Mouse (Mus musculus): Measurements from ENCODE around the gene Ms4a5. TPM values are rescaled to one million over a fixed set of nuclear protein-coding genes. Genes with fewer than 3 reads are reported as not detected.

Gene Ms4a5
- total RNA-seq, 2 experiments from 2014 or later: not detected

DNA sequence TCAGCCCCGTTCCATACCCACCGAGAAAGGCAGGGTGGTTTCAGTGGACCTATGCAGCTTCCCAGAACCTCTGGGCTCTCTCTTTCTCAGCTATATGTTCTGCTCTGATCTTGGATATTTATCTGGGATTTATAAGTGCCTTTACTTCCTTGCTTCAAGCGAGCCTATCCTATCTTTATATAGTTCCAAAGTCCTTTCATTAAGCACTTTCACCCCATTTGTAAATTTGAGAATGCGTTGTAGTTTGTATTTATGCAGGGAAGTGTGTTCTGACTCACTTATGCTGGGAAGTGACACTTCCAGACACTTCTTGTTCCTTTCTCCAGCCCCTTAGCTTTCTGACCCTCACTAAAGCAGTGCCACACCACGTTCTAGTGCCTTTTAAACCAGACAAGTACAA is 51.3 kb downstream of the Ms4a5 start, which contains the start of gene Ms4a12:
Ms4a12 (minus strand) TSS at position 101 of the 400 bp plus-strand sequence.
- no peak for DNase-seq (ENCODE audit: low spot score in 2 of 2)

Other genes with a start within 250 kb of the Ms4a5 start
- gene Ms4a8a, start 202.8 kb downstream of the Ms4a5 start, total RNA-seq (2021): 1 to 10 TPM; 1.1 to 1.5 TPM
- not detected for gene 1700017D01Rik, start 153.0 kb downstream of the Ms4a5 start, total RNA-seq (2021)
- not detected for gene 1700025F22Rik, start 118.6 kb downstream of the Ms4a5 start, total RNA-seq (2021)
- not detected for gene Ms4a13, start 87.1 kb downstream of the Ms4a5 start, total RNA-seq (2021)
- not detected for gene Ms4a12, start 51.4 kb downstream of the Ms4a5 start, total RNA-seq (2021)
- 1 to 10 TPM in 1 of 2 experiments, under 1 TPM in 1; 0.50 to 1.2 TPM for gene Ms4a1, start 17.6 kb downstream of the Ms4a5 start, total RNA-seq (2021)
- under 1 TPM; 0.08 to 0.11 TPM for gene Ms4a14, start 30.6 kb upstream of the Ms4a5 start, total RNA-seq (2021)
- 1 to 10 TPM; 2.3 to 3.1 TPM for gene Ms4a7, start 52.3 kb upstream of the Ms4a5 start, total RNA-seq (2021)
- 1 to 10 TPM; 5.4 to 6.5 TPM for gene Ms4a4a, start 91.7 kb upstream of the Ms4a5 start, total RNA-seq (2021)
- not detected for gene Ms4a4c, start 120.9 kb upstream of the Ms4a5 start, total RNA-seq (2021)
- 1 to 10 TPM in 1 of 2 experiments, under 1 TPM in 1; 0.71 to 1.6 TPM for gene Ms4a4b, start 159.7 kb upstream of the Ms4a5 start, total RNA-seq (2021)
- gene Ms4a6c, start 185.5 kb upstream of the Ms4a5 start, total RNA-seq (2021): 10 to 100 TPM; 10.2 to 10.3 TPM
- not detected for gene Gm8369, start 202.1 kb upstream of the Ms4a5 start, total RNA-seq (2021)
- 1 to 10 TPM; 4.4 to 5.5 TPM for gene Ms4a6b, start 232.6 kb upstream of the Ms4a5 start, total RNA-seq (2021)

All from adrenal gland, postnatal 4 days (tissue).